Mouse (Mus musculus): ENCODE measurements at regions not wholly inside any gene's neighbourhood (a gene's known extent, or its start where the extent isn't known, plus 50 kb on each side); places are given as distances from the start of the nearest gene placed in this dataset.

DNA sequence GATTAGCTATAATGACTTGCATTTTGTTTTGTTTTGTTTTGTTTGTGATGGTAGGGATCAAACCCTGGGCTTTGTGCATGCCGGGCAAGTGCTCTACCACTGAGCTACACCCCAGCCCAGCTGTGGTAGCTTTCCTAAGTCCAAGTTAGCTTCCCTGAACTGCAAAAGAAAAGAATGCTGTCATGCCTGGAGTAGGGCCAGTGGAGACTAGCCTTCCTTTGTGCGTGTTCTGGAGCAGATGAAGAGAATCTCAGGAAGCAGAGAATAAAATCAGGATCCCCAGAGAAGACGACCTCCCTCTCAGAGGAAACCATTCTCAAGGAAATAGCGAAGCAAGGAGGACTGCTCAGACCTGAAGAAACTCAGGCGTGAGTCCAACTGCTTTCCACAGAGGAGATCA, 123.8 kb downstream of the Polr2m start:
- dilution Hi-C loops (cut with MboI; ENCODE audit: extremely low pct_ligation_motif_present, extremely low pct_unique_long_range_greater_than_20kb, low sequenced_read_pairs) = no loop called here
- no peak for DNase-seq (ENCODE audit: extremely low read depth)

DNA sequence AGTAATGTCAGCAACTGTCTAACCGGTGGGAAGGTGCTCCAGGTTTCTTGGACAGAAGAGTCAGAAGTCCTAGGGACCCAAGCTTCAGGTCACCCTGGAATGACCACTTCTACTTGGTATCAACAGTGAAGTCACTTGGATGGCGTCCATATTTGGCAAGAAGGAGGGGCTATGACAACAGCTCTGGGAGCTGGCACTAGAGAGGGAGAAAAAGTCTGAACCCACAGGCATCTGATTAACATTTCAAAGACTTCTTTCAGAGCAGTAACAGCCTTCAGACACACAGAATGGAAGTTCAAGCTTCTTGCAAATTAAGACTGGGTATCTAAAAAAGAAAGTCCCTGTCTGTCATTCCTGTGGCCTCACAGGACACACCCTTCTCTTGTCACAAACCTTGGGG, 124.4 kb downstream of the Polr2m start:
- DNase-seq (ENCODE audit: extremely low read depth) = no peak
- Histone ChIP-seq H3K4me1 (ENCODE audit: control insufficient read depth in 1 of 2, insufficient read depth in 2 of 2) (peaks cover 3 to 46% of the 10 kb centered on the region in 2 experiments), H3K4me3 (replicated peaks in 1 of 3; ENCODE audit: low read depth in 2 of 3, low read length in 2 of 3, poor library complexity in 1 of 3) (no peak overlapping the region), H3K36me3 (replicated peaks in 1 of 2; ENCODE audit: control insufficient read depth in 1 of 2, insufficient read depth in 1 of 2, low read length in 1 of 2) (no peaks in the 10 kb centered on the region), H3K4me2 (ENCODE audit: insufficient read depth, low read depth, poor library complexity, severe bottlenecking) (no peak overlapping the region), H3K27ac (ENCODE audit: insufficient read depth, low read depth) (no peak overlapping the region), H3K79me2 (replicated peaks; ENCODE audit: control insufficient read depth, extremely low read depth, insufficient read depth, poor library complexity, severe bottlenecking) (no peaks in the 10 kb centered on the region), H3K9ac (ENCODE audit: insufficient read depth, low read depth) (no peak overlapping the region), H3K9me3 (replicated peaks; ENCODE audit: low read length) (no peaks in the 10 kb centered on the region), H3K27me3 (replicated peaks) (no peaks in the 10 kb centered on the region)
- TF ChIP-seq ZKSCAN1 (IDR thresholded peaks at IDR 0.05; ENCODE audit: borderline replicate concordance, low read depth, low read length) (no peak), BHLHE40 (IDR thresholded peaks at IDR 0.05; ENCODE audit: low read depth, low read length) (no peak), MAX (IDR thresholded peaks at IDR 0.05; ENCODE audit: low read length) (no peak), ZMIZ1 (IDR thresholded peaks at IDR 0.05; ENCODE audit: low read depth, low read length) (no peak), TCF12 (IDR thresholded peaks at IDR 0.05; ENCODE audit: low read depth, low read length) (no peak), HCFC1 (IDR thresholded peaks at IDR 0.05; ENCODE audit: low read depth, low read length) (no peak), SMC3 (IDR thresholded peaks at IDR 0.05; ENCODE audit: low read depth, low read length) (no peak), ZNF384 (IDR thresholded peaks at IDR 0.05; ENCODE audit: low read depth, low read length) (no peak), USF1 (IDR thresholded peaks at IDR 0.05; ENCODE audit: low read depth, low read length) (no peak), KAT2A (IDR thresholded peaks at IDR 0.05; ENCODE audit: insufficient replicate concordance, low read length) (no peak)
- dilution Hi-C loops (cut with MboI; ENCODE audit: extremely low pct_ligation_motif_present, extremely low pct_unique_long_range_greater_than_20kb, low sequenced_read_pairs) (no loop called here), in situ Hi-C loops (cut with MboI; ENCODE audit: low pct_ligation_motif_present, low pct_unique_long_range_greater_than_20kb, low sequenced_read_pairs) (no loop called here)

More for the DNA sequence above, 123.8 kb downstream of the Polr2m start:
- no peaks in the 10 kb centered on the region for H3K27me3 ChIP-seq (replicated peaks)
- H3K9me3 ChIP-seq (replicated peaks; ENCODE audit: low read length) = no peaks in the 10 kb centered on the region
- H3K79me2 ChIP-seq (replicated peaks; ENCODE audit: control insufficient read depth, extremely low read depth, insufficient read depth, poor library complexity, severe bottlenecking) = no peaks in the 10 kb centered on the region
- peaks cover 3 to 46% of the 10 kb centered on the region in 2 experiments for H3K4me1 ChIP-seq (ENCODE audit: control insufficient read depth in 1 of 2, insufficient read depth in 2 of 2)
- H3K36me3 ChIP-seq (replicated peaks in 1 of 2; ENCODE audit: control insufficient read depth in 1 of 2, insufficient read depth in 1 of 2, low read length in 1 of 2) = no peaks in the 10 kb centered on the region
- no peak overlapping the region for H3K4me2 ChIP-seq (ENCODE audit: insufficient read depth, low read depth, poor library complexity, severe bottlenecking)
- in situ Hi-C loops (cut with MboI; ENCODE audit: low pct_ligation_motif_present, low pct_unique_long_range_greater_than_20kb, low sequenced_read_pairs) = no loop called here
- no peak overlapping the region for H3K9ac ChIP-seq (ENCODE audit: insufficient read depth, low read depth)
- no peak overlapping the region for H3K4me3 ChIP-seq (replicated peaks in 1 of 3; ENCODE audit: low read depth in 2 of 3, low read length in 2 of 3, poor library complexity in 1 of 3)
- no peak overlapping the region for H3K27ac ChIP-seq (ENCODE audit: insufficient read depth, low read depth)
- no peak for TF ChIP-seq CHD2 (IDR thresholded peaks at IDR 0.05; ENCODE audit: low read length)
- no peak for TF ChIP-seq E2F4 (IDR thresholded peaks at IDR 0.05; ENCODE audit: insufficient replicate concordance, low read depth, low read length)
- no peak for TF ChIP-seq JUN (IDR thresholded peaks at IDR 0.05; ENCODE audit: insufficient read depth, low read depth, low read length)
- TF ChIP-seq MEF2A (IDR thresholded peaks at IDR 0.05; ENCODE audit: borderline replicate concordance, low read depth, low read length) = no peak
- no peak for TF ChIP-seq SMC3 (IDR thresholded peaks at IDR 0.05; ENCODE audit: low read depth, low read length)
- TF ChIP-seq ZNF384 (IDR thresholded peaks at IDR 0.05; ENCODE audit: low read depth, low read length) = no peak
- TF ChIP-seq ETS1 (conservative IDR thresholded peaks at IDR 0.05; ENCODE audit: low read depth, low read length) = no peak
- no peak for TF ChIP-seq TBP (conservative IDR thresholded peaks at IDR 0.05; ENCODE audit: low read depth, low read length)
- no peak for TF ChIP-seq KAT2A (IDR thresholded peaks at IDR 0.05; ENCODE audit: insufficient replicate concordance, low read length)
- TF ChIP-seq CTCF (conservative IDR thresholded peaks at IDR 0.05 in 1 of 2, IDR thresholded peaks at IDR 0.05 in 1 of 2; ENCODE audit: low read depth in 2 of 2, low read length in 2 of 2) = no peak
- no peak for TF ChIP-seq ELF1 (IDR thresholded peaks at IDR 0.05; ENCODE audit: low read depth, low read length)
- no peak for TF ChIP-seq BHLHE40 (IDR thresholded peaks at IDR 0.05; ENCODE audit: low read depth, low read length)
- no peak for TF ChIP-seq MAZ (IDR thresholded peaks at IDR 0.05; ENCODE audit: low read depth, low read length)
- no peak for TF ChIP-seq NRF1 (IDR thresholded peaks at IDR 0.05; ENCODE audit: low read depth, low read length)
- TF ChIP-seq USF2 (conservative IDR thresholded peaks at IDR 0.05; ENCODE audit: low read depth, low read length) = no peak
- no peak for TF ChIP-seq MAX (IDR thresholded peaks at IDR 0.05; ENCODE audit: low read length)
- no peak for TF ChIP-seq ZKSCAN1 (IDR thresholded peaks at IDR 0.05; ENCODE audit: borderline replicate concordance, low read depth, low read length)
- no peak for TF ChIP-seq GABPA (IDR thresholded peaks at IDR 0.05; ENCODE audit: insufficient replicate concordance, low read depth, low read length)
